Mouse (Mus musculus) myocyte (in vitro differentiated cells): ENCODE data around the gene Prkn. TPM values are rescaled to one million over a fixed set of nuclear protein-coding genes. Genes with fewer than 3 reads are reported as not detected.

ENCODE experiments used
- H3K27me3 ChIP-seq: one replicate; pipeline ENCODE4 v1.6.1; 2011; ENCODE audit not compliant: control insufficient read depth, insufficient read depth, insufficient read length
- H3K36me3 ChIP-seq: one replicate; pipeline ENCODE4 v1.6.1; 2011; ENCODE audit not compliant: control insufficient read depth, insufficient read depth
- H3K4me2 ChIP-seq: one replicate; pipeline ENCODE4 v1.6.1; 2011; ENCODE audit warnings: low read depth, control low read depth
- H3K4me3 ChIP-seq: one replicate; pipeline ENCODE4 v1.5.1; 2011; ENCODE audit warnings: mild to moderate bottlenecking, control low read depth, moderate library complexity
- H3K79me2 ChIP-seq: one replicate; pipeline ENCODE4 v1.6.1; 2011; ENCODE audit not compliant: control insufficient read depth, insufficient read depth
- H3ac ChIP-seq: one replicate; pipeline ENCODE4 v1.6.1; 2011; ENCODE audit not compliant: control insufficient read depth, insufficient read length
- CEBPB ChIP-seq: IDR thresholded peaks from 2 replicates; pipeline ENCODE4 v1.6.1; 2011; ENCODE audit warnings: mild to moderate bottlenecking, moderate library complexity; ENCODE audit not compliant: poor library complexity, insufficient read depth, severe bottlenecking
- E2F4 ChIP-seq: IDR thresholded peaks from one replicate; pipeline ENCODE4 v1.6.1; 2011; ENCODE audit warnings: mild to moderate bottlenecking, control low read depth, moderate library complexity; ENCODE audit not compliant: insufficient read depth
- MAX ChIP-seq: IDR thresholded peaks from one replicate; pipeline ENCODE4 v1.6.1; 2011; ENCODE audit warnings: low read depth, mild to moderate bottlenecking, control low read depth
- MYOD1 ChIP-seq, 3 experiments: IDR thresholded peaks; one replicate each; pipeline ENCODE4 v1.6.1; 2011; ENCODE audit warnings: control low read depth in 2 of 3, low read depth in 2 of 3, mild to moderate bottlenecking in 2 of 3, moderate library complexity in 1 of 3; ENCODE audit not compliant: insufficient read length in 2 of 3, control insufficient read depth in 1 of 3
- MYOG ChIP-seq, 3 experiments: IDR thresholded peaks; one replicate each; pipeline ENCODE4 v1.6.1; 2011; ENCODE audit warnings: control low read depth in 2 of 3, low read depth in 2 of 3, mild to moderate bottlenecking in 2 of 3; ENCODE audit not compliant: insufficient read length in 2 of 3, control insufficient read depth in 1 of 3, insufficient read depth in 1 of 3
- POLR2A ChIP-seq: IDR thresholded peaks from one replicate; pipeline ENCODE4 v1.6.1; 2011; ENCODE audit warnings: low read depth, mild to moderate bottlenecking, control low read depth, moderate library complexity; ENCODE audit not compliant: insufficient read length
- POLR2AphosphoS2 ChIP-seq: IDR thresholded peaks from one replicate; pipeline ENCODE4 v1.6.1; 2011; ENCODE audit warnings: low read depth, control low read depth; ENCODE audit not compliant: insufficient read length
- REST ChIP-seq: IDR thresholded peaks from one replicate; pipeline ENCODE4 v1.6.1; 2011; ENCODE audit warnings: mild to moderate bottlenecking, control low read depth, moderate library complexity; ENCODE audit not compliant: insufficient read depth, insufficient read length
- SRF ChIP-seq: IDR thresholded peaks from one replicate; pipeline ENCODE4 v1.6.1; 2011; ENCODE audit warnings: low read depth; ENCODE audit not compliant: control insufficient read depth, insufficient read length
- TCF12 ChIP-seq: IDR thresholded peaks from one replicate; pipeline ENCODE4 v1.6.1; 2011; ENCODE audit warnings: mild to moderate bottlenecking, control low read depth; ENCODE audit not compliant: poor library complexity, insufficient read depth, severe bottlenecking
- TCF3 ChIP-seq: IDR thresholded peaks from one replicate; pipeline ENCODE4 v1.6.1; 2011; ENCODE audit warnings: low read depth, control low read depth; ENCODE audit not compliant: insufficient read length
- USF1 ChIP-seq: IDR thresholded peaks from one replicate; pipeline ENCODE4 v1.6.1; 2011; ENCODE audit warnings: low read depth, mild to moderate bottlenecking, control low read depth, moderate library complexity
- polyA plus RNA-seq: library from polyadenylated mRNA; unstranded; fragments of >200 nt; fragmentation: generic; extraction: Trizol; gene quantifications from one replicate; pipeline ENCODE4 v1.2.1, GENCODE M21; 2012; ENCODE audit warnings: missing spikeins

The Prkn gene
- polyA plus RNA-seq, 1 experiment: 0.26 TPM

GRCm38 (mm10) chr17:12082201-12082600 lies 1242.0 kb downstream of the Prkn start:
- no peaks in the 10 kb centered on the region for H3K36me3 ChIP-seq
- no peak for TF ChIP-seq REST
- TF ChIP-seq E2F4: no peak
- TF ChIP-seq MYOD1 (IDR thresholded peaks at IDR 0.05; ENCODE audit: control insufficient read depth in 1 of 3, insufficient read length in 2 of 3, low read depth in 2 of 3): no peak
- TF ChIP-seq TCF3: no peak
- no peak for TF ChIP-seq POLR2A
- TF ChIP-seq MYOG (IDR thresholded peaks at IDR 0.05; ENCODE audit: control insufficient read depth in 1 of 3, insufficient read depth in 1 of 3, insufficient read length in 2 of 3, low read depth in 2 of 3): no peak
- no peak for TF ChIP-seq MAX
- TF ChIP-seq CEBPB: no peak
- TF ChIP-seq SRF: no peak
- TF ChIP-seq POLR2AphosphoS2: no peak
- no peak overlapping the region for H3ac ChIP-seq
- H3K4me3 ChIP-seq: no peak overlapping the region
- no peak overlapping the region for H3K4me2 ChIP-seq
- no peaks in the 10 kb centered on the region for H3K27me3 ChIP-seq
- no peaks in the 10 kb centered on the region for H3K79me2 ChIP-seq

- no peak overlapping the region for H3K4me2 ChIP-seq
- TF ChIP-seq CEBPB: no peak
- no peak for TF ChIP-seq SRF
- no peak for TF ChIP-seq POLR2A
- TF ChIP-seq TCF3: no peak
- TF ChIP-seq MAX: no peak
- TF ChIP-seq TCF12: no peak
- no peak for TF ChIP-seq REST
- no peak for TF ChIP-seq MYOD1 (IDR thresholded peaks at IDR 0.05; ENCODE audit: control insufficient read depth in 1 of 3, insufficient read length in 2 of 3, low read depth in 2 of 3)
- TF ChIP-seq USF1: no peak
- TF ChIP-seq MYOG (IDR thresholded peaks at IDR 0.05; ENCODE audit: control insufficient read depth in 1 of 3, insufficient read depth in 1 of 3, insufficient read length in 2 of 3, low read depth in 2 of 3): no peak
- no peak for TF ChIP-seq POLR2AphosphoS2
- TF ChIP-seq E2F4: no peak
- no peaks in the 10 kb centered on the region for H3K36me3 ChIP-seq
- no peaks in the 10 kb centered on the region for H3K79me2 ChIP-seq
- H3K4me3 ChIP-seq: no peak overlapping the region
- H3K27me3 ChIP-seq: no peaks in the 10 kb centered on the region
- H3ac ChIP-seq: no peak overlapping the region
Measured at GRCm38 (mm10) chr17:12090261-12090927, 1250.2 kb downstream of the Prkn start.

GRCm38 (mm10) chr17:12092901-12093564 lies 1252.8 kb downstream of the Prkn start:
- H3K36me3 ChIP-seq: no peaks in the 10 kb centered on the region
- TF ChIP-seq POLR2AphosphoS2: no peak
- TF ChIP-seq E2F4: no peak
- TF ChIP-seq CEBPB: no peak
- TF ChIP-seq TCF3: no peak
- TF ChIP-seq TCF12: no peak
- TF ChIP-seq MYOG (IDR thresholded peaks at IDR 0.05; ENCODE audit: control insufficient read depth in 1 of 3, insufficient read depth in 1 of 3, insufficient read length in 2 of 3, low read depth in 2 of 3): no peak
- no peak for TF ChIP-seq SRF
- no peak for TF ChIP-seq REST
- TF ChIP-seq USF1: no peak
- no peak for TF ChIP-seq MAX
- no peak for TF ChIP-seq POLR2A
- TF ChIP-seq MYOD1 (IDR thresholded peaks at IDR 0.05; ENCODE audit: control insufficient read depth in 1 of 3, insufficient read length in 2 of 3, low read depth in 2 of 3): no peak
- no peak overlapping the region for H3K4me2 ChIP-seq
- H3K79me2 ChIP-seq: no peaks in the 10 kb centered on the region
- H3K4me3 ChIP-seq: no peak overlapping the region
- no peaks in the 10 kb centered on the region for H3K27me3 ChIP-seq
- H3ac ChIP-seq: no peak overlapping the region

GRCm38 (mm10) chr17:12094016-12094415 lies 1253.8 kb downstream of the Prkn start:
- no peaks in the 10 kb centered on the region for H3K36me3 ChIP-seq
- H3K4me3 ChIP-seq: no peak overlapping the region
- H3ac ChIP-seq: no peak overlapping the region
- no peak overlapping the region for H3K4me2 ChIP-seq
- no peaks in the 10 kb centered on the region for H3K27me3 ChIP-seq
- TF ChIP-seq POLR2AphosphoS2: no peak
- H3K79me2 ChIP-seq: no peaks in the 10 kb centered on the region
